Mouse (Mus musculus): ENCODE measurements at regions not wholly inside any gene's neighbourhood (a gene's known extent, or its start where the extent isn't known, plus 50 kb on each side); places are given as distances from the start of the nearest gene placed in this dataset.
"Not testable (repeated sequence)": the region's sequence is repeated elsewhere in the genome, so short reads cannot be mapped to it uniquely, and the experiment has no call there.

DNA sequence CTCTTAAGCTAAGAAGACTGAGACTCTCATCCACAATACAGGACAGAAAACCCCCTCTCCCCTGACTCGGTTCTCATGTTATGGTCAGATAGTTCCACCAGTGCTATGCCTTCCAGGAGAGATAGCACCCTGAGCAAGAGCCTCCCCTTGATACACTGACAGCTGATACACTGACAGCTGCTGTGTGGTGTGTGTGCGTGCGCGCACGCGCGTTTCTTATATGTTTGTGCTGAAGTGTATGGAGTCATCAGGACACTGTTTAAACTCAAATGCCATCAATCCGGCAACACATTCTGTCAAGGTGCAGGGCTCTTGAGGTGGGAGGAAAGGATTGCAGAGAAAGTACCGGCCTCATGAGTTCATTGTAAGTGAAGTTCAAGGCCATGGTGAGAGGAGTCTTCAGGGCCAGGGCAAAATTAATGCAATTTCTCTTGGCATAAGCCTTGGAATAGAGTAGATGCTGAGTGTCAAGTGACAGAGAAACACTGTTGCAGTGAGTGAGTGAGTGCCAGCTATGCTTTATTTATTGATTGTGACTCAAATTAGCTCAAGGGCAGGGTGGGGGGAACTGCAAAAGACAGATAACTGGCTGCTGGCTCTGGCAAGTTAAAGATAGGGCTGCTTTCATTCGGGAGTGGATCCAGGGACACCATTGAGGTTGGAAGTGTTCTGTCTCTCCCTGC lies 412.4 kb upstream of the Ercc4 start:
- DNase-seq (ENCODE audit: low spot score) (no peak), ATAC-seq (ENCODE audit: extremely low read depth, insufficient number of reproducible peaks, low FRiP score, poor library complexity, severe bottlenecking) (no peak)
- H3K36me3 ChIP-seq (replicated peaks) = no peaks in the 10 kb centered on the region
- H3K9me3 ChIP-seq (replicated peaks) = no peaks in the 10 kb centered on the region
- H3K27me3 ChIP-seq (ENCODE audit: insufficient read depth, low read length) = no peaks in the 10 kb centered on the region
- H3K4me1 ChIP-seq (ENCODE audit: insufficient read depth, low read depth, low read length) = no peaks in the 10 kb centered on the region
- H3K4me3 ChIP-seq (ENCODE audit: low read depth, low read length) = no peak overlapping the region
- TF ChIP-seq GATA1 (IDR thresholded peaks at IDR 0.05; ENCODE audit: borderline replicate concordance, low read length) (no peak), TAL1 (conservative IDR thresholded peaks at IDR 0.05; ENCODE audit: low read depth, low read length) (no peak), CTCF (IDR thresholded peaks at IDR 0.05; ENCODE audit: low read depth, low read length) (no peak), GATA2 (IDR thresholded peaks at IDR 0.05; ENCODE audit: borderline replicate concordance, low read depth, low read length) (no peak), POLR2AphosphoS5 (IDR thresholded peaks at IDR 0.05; ENCODE audit: insufficient replicate concordance, low read depth, low read length) (no peak)

DNA sequence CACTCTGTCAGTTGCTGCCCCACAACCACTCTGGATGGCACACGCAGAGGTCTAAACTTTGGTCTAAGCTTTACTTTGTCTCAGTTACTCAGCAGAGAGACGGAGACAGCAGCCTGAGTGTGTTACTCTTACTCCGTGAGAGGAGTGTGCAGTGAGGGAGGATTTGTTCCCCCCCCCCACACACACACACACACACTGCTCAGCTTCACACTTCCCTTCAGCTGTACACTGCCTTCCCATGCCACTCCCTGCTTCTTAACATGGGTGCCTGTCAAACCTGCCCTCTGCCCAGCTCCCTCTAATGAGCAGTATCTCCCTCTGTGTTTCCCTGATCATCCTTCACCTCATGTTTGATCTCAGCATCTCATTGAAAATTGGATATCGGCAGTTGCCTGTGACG lies 409.9 kb upstream of the Ercc4 start:
- DNase-seq (ENCODE audit: low spot score) (no peak), ATAC-seq (ENCODE audit: extremely low read depth, insufficient number of reproducible peaks, low FRiP score, poor library complexity, severe bottlenecking) (no peak)
- no peaks in the 10 kb centered on the region for H3K27me3 ChIP-seq (ENCODE audit: insufficient read depth, low read length)
- no peaks in the 10 kb centered on the region for H3K36me3 ChIP-seq (replicated peaks)
- no peak for TF ChIP-seq GATA2 (IDR thresholded peaks at IDR 0.05; ENCODE audit: borderline replicate concordance, low read depth, low read length)
- TF ChIP-seq GATA1 (IDR thresholded peaks at IDR 0.05; ENCODE audit: borderline replicate concordance, low read length) = no peak
- TF ChIP-seq TAL1 (conservative IDR thresholded peaks at IDR 0.05; ENCODE audit: low read depth, low read length) = no peak
- TF ChIP-seq CTCF (IDR thresholded peaks at IDR 0.05; ENCODE audit: low read depth, low read length) = no peak
- no peak for TF ChIP-seq POLR2AphosphoS5 (IDR thresholded peaks at IDR 0.05; ENCODE audit: insufficient replicate concordance, low read depth, low read length)
- H3K4me3 ChIP-seq (ENCODE audit: low read depth, low read length) = no peak overlapping the region
- no peaks in the 10 kb centered on the region for H3K9me3 ChIP-seq (replicated peaks)
- no peaks in the 10 kb centered on the region for H3K4me1 ChIP-seq (ENCODE audit: insufficient read depth, low read depth, low read length)

DNA sequence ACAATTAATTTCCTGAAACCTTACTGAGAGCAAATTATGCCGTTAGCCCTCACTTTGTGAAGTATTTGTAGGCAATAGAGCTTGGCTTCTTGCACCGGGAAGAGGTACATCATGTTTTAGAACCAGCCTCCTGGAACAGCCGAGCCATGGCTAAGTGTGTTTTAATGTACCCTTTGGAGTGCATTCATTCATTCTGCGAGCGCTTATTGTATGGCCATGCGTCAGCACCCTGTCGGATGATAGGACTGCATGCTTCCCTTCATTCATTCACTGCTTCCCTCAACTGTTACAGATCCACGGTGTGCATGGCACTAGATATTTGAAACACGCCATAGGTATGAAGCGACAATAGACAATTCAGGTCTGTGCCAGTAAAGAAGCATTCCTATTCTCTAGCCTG lies 409.4 kb upstream of the Ercc4 start:
- no peaks in the 10 kb centered on the region for H3K9me3 ChIP-seq (replicated peaks)
- DNase-seq (ENCODE audit: low spot score) (no peak), ATAC-seq (ENCODE audit: extremely low read depth, insufficient number of reproducible peaks, low FRiP score, poor library complexity, severe bottlenecking) (no peak)
- no peaks in the 10 kb centered on the region for H3K36me3 ChIP-seq (replicated peaks)
- TF ChIP-seq POLR2AphosphoS5 (IDR thresholded peaks at IDR 0.05; ENCODE audit: insufficient replicate concordance, low read depth, low read length) = no peak
- TF ChIP-seq TAL1 (conservative IDR thresholded peaks at IDR 0.05; ENCODE audit: low read depth, low read length) = no peak
- TF ChIP-seq GATA2 (IDR thresholded peaks at IDR 0.05; ENCODE audit: borderline replicate concordance, low read depth, low read length) = no peak
- no peak for TF ChIP-seq GATA1 (IDR thresholded peaks at IDR 0.05; ENCODE audit: borderline replicate concordance, low read length)
- no peak for TF ChIP-seq CTCF (IDR thresholded peaks at IDR 0.05; ENCODE audit: low read depth, low read length)
- no peaks in the 10 kb centered on the region for H3K27me3 ChIP-seq (ENCODE audit: insufficient read depth, low read length)
- no peaks in the 10 kb centered on the region for H3K4me1 ChIP-seq (ENCODE audit: insufficient read depth, low read depth, low read length)
- H3K4me3 ChIP-seq (ENCODE audit: low read depth, low read length) = no peak overlapping the region

DNA sequence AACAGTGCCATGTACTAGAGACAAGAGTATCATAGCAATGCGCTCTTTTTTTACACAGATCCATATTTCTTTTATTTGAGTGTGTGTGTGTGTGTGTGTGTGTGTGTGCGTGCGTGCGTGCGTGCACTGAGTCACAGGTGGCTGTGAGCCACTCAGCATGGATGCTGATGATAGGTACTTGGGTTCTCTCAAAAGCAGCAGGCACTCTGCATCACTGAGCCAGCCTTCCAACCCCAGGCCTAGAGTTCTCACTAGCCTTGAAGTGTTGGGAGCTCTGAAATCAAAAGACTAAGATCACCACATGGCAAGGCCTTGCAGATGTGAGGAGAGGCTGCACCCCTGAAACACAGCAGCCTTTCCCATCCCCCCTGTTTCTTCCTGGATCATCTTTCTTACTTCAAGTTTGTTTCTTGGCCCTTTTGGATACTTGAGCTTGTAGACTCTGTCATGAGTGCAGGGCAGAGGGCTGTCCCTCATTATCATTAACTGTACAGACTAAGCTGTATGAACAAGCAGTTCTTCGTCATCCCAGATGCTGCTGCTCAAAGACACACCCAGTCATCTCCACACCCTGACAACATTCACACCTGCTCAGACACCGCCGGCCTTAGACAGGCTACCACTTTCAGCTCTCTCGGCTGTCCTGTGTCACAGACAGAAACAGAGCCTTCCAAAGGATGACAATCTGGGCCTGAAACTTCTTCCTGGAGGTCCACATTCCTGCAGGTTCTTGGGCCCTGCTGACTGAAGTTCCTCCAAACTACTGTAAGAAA lies 405.5 kb upstream of the Ercc4 start:
- no peaks in the 10 kb centered on the region for H3K4me1 ChIP-seq (ENCODE audit: insufficient read depth, low read depth, low read length)
- ATAC-seq (ENCODE audit: extremely low read depth, insufficient number of reproducible peaks, low FRiP score, poor library complexity, severe bottlenecking) (no peak), DNase-seq (ENCODE audit: low spot score) (no peak)
- no peaks in the 10 kb centered on the region for H3K9me3 ChIP-seq (replicated peaks)
- TF ChIP-seq GATA2 (IDR thresholded peaks at IDR 0.05; ENCODE audit: borderline replicate concordance, low read depth, low read length) (no peak), GATA1 (IDR thresholded peaks at IDR 0.05; ENCODE audit: borderline replicate concordance, low read length) (no peak), TAL1 (conservative IDR thresholded peaks at IDR 0.05; ENCODE audit: low read depth, low read length) (no peak), POLR2AphosphoS5 (IDR thresholded peaks at IDR 0.05; ENCODE audit: insufficient replicate concordance, low read depth, low read length) (no peak), CTCF (IDR thresholded peaks at IDR 0.05; ENCODE audit: low read depth, low read length) (no peak)
- no peaks in the 10 kb centered on the region for H3K36me3 ChIP-seq (replicated peaks)
- H3K27me3 ChIP-seq (ENCODE audit: insufficient read depth, low read length) = no peaks in the 10 kb centered on the region
- H3K4me3 ChIP-seq (ENCODE audit: low read depth, low read length) = no peak overlapping the region

DNA sequence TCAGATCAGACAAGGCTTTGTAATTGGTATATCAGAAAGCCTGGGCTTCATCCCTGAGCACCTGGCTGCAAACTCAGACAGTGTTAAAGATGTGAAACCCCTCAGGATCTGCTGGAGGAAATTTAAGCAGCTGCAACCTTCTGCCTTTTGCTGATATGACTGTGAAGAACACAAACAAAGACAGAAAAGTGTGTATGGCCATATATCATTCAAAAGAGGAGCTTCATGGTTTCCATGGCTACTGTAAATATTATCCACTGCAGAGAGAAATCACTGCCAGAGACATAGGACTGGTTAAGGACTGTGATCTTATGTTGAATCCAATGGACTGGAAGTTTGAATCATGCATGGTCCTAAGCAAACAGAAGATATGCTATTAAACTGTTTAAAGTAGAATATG lies 402.6 kb upstream of the Ercc4 start:
- no peaks in the 10 kb centered on the region for H3K4me1 ChIP-seq (ENCODE audit: insufficient read depth, low read depth, low read length)
- no peaks in the 10 kb centered on the region for H3K36me3 ChIP-seq (replicated peaks)
- H3K9me3 ChIP-seq (replicated peaks) = no peaks in the 10 kb centered on the region
- H3K27me3 ChIP-seq (ENCODE audit: insufficient read depth, low read length) = no peaks in the 10 kb centered on the region
- ATAC-seq (ENCODE audit: extremely low read depth, insufficient number of reproducible peaks, low FRiP score, poor library complexity, severe bottlenecking) = no peak
- TF ChIP-seq GATA1 (IDR thresholded peaks at IDR 0.05; ENCODE audit: borderline replicate concordance, low read length) (no peak), TAL1 (conservative IDR thresholded peaks at IDR 0.05; ENCODE audit: low read depth, low read length) (no peak), POLR2AphosphoS5 (IDR thresholded peaks at IDR 0.05; ENCODE audit: insufficient replicate concordance, low read depth, low read length) (no peak), GATA2 (IDR thresholded peaks at IDR 0.05; ENCODE audit: borderline replicate concordance, low read depth, low read length) (no peak), CTCF (IDR thresholded peaks at IDR 0.05; ENCODE audit: low read depth, low read length) (no peak)
- DNase-seq (ENCODE audit: low spot score) = no peak
- H3K4me3 ChIP-seq (ENCODE audit: low read depth, low read length) = no peak overlapping the region

DNA sequence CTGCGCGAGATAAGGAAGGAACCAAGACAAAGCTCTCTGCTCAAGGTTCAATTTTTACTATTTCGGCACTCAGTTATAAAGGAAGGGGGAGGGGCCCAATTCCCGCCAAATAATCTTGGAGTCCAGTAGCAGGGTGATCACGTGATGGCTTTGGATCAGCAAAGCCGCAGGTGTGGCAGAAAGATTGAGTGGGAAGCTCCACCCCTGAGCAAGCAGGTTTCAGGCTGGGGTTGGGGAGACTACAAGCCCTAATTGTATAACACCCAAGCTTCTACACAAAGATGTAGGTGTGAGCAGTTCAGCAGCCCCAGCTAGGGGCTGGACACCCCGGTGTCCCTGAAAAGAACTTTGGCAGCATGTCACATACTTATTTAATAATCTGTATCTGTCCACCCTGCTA lies 388.1 kb upstream of the Ercc4 start:
- H3K9me3 ChIP-seq (replicated peaks); H3K4me1 ChIP-seq (ENCODE audit: insufficient read depth, low read depth, low read length); H3K27me3 ChIP-seq (ENCODE audit: insufficient read depth, low read length); H3K4me3 ChIP-seq (ENCODE audit: low read depth, low read length); ATAC-seq (ENCODE audit: extremely low read depth, insufficient number of reproducible peaks, low FRiP score, poor library complexity, severe bottlenecking); DNase-seq (ENCODE audit: low spot score); H3K36me3 ChIP-seq (replicated peaks): not testable (repeated sequence)
